Mouse (Mus musculus) thymus, adult 2 months (tissue): ENCODE results near the gene Chd3. TPM values are rescaled to one million over a fixed set of nuclear protein-coding genes. Genes with fewer than 3 reads are reported as not detected.

Experiments
- DNase-seq: peaks from one replicate; pipeline ENCODE4 v3.0.0; 2021
- H3K27ac ChIP-seq: fragments of 200-500 bp; 2 replicates; pipeline ENCODE4 v1.5.1; 2012; ENCODE audit warnings: low read length, control low read depth; ENCODE audit not compliant: control insufficient read depth, insufficient read depth
- H3K27me3 ChIP-seq: fragments of 200-500 bp; 2 replicates; pipeline ENCODE4 v1.6.1; 2012; ENCODE audit warnings: mild to moderate bottlenecking, low read length, moderate library complexity, mixed read lengths; ENCODE audit not compliant: control insufficient read depth, insufficient read depth
- H3K36me3 ChIP-seq: fragments of 200-500 bp; 2 replicates; pipeline ENCODE4 v1.6.1; 2012; ENCODE audit warnings: mild to moderate bottlenecking, low read length, moderate library complexity; ENCODE audit not compliant: control insufficient read depth, insufficient read depth
- H3K4me1 ChIP-seq: fragments of 200-500 bp; replicated peaks from 2 replicates; pipeline ENCODE4 v1.6.1; 2012; ENCODE audit warnings: low read length; ENCODE audit not compliant: control insufficient read depth, insufficient read depth
- H3K4me3 ChIP-seq: fragments of 200-500 bp; 2 replicates; pipeline ENCODE4 v1.5.1; 2012; ENCODE audit warnings: mild to moderate bottlenecking, low read length, control low read depth, moderate library complexity; ENCODE audit not compliant: control insufficient read depth, insufficient read depth
- CTCF ChIP-seq: fragments of 200-500 bp; IDR thresholded peaks from 2 replicates; pipeline ENCODE4 v1.5.1; 2012; ENCODE audit warnings: mild to moderate bottlenecking, control low read depth, low read length, moderate library complexity, borderline replicate concordance; ENCODE audit not compliant: control insufficient read depth, poor library complexity, insufficient read depth; ENCODE audit errors: extremely low read depth
- POLR2A ChIP-seq: fragments of 200-500 bp; IDR thresholded peaks from 2 replicates; pipeline ENCODE4 v1.6.1; 2012; ENCODE audit warnings: mild to moderate bottlenecking, low read length, control low read depth, moderate library complexity; ENCODE audit not compliant: control insufficient read depth, poor library complexity, insufficient read depth; ENCODE audit errors: extremely low read depth
- WGBS: fragments of 180-500 bp; shearing (Covaris S2); methylation state at CpG from one replicate; pipeline ENCODE4 v1.1.7; 2018; 5-methylcytosine and 5-hydroxymethylcytosine counted together
- polyA plus RNA-seq: library from polyadenylated mRNA; depleted of rRNA; stranded (reverse); fragments of >200 nt; gene quantifications from 2 replicates; pipeline ENCODE4 v1.2.3, GENCODE M21; 2012

Gene Chd3
- polyA plus RNA-seq, 1 experiment: 280 TPM

DNA sequence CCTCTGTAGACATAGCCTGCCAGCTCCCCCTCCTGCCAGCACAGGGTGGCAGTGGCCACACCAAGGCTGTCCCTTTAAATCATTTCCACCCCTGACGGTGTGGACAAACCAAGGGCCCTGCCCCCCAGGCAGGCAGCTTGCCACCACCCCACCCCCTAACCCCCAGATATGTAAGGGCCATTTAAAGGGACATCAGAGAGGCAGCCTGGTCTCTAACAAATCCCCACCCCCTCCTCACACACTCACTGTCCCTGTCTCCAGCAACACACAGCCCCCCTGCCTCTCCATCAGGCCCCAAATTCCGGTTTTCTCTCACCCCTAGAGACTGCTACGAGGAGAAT, 46.1 kb upstream of the Chd3 start:
- WGBS: 2% methylated on average over 3 of the region's 3 CpGs
- H3K27ac ChIP-seq: peak overlapping the region; percentile 90
- no peaks in the 10 kb centered on the region for H3K36me3 ChIP-seq
- no peak for DNase-seq
- H3K4me3 ChIP-seq: peak overlapping the region; percentile 89
- peaks cover 64% of the 10 kb centered on the region for H3K4me1 ChIP-seq
- no peak for TF ChIP-seq CTCF
- TF ChIP-seq POLR2A: no peak
- H3K27me3 ChIP-seq: no peaks in the 10 kb centered on the region

DNA sequence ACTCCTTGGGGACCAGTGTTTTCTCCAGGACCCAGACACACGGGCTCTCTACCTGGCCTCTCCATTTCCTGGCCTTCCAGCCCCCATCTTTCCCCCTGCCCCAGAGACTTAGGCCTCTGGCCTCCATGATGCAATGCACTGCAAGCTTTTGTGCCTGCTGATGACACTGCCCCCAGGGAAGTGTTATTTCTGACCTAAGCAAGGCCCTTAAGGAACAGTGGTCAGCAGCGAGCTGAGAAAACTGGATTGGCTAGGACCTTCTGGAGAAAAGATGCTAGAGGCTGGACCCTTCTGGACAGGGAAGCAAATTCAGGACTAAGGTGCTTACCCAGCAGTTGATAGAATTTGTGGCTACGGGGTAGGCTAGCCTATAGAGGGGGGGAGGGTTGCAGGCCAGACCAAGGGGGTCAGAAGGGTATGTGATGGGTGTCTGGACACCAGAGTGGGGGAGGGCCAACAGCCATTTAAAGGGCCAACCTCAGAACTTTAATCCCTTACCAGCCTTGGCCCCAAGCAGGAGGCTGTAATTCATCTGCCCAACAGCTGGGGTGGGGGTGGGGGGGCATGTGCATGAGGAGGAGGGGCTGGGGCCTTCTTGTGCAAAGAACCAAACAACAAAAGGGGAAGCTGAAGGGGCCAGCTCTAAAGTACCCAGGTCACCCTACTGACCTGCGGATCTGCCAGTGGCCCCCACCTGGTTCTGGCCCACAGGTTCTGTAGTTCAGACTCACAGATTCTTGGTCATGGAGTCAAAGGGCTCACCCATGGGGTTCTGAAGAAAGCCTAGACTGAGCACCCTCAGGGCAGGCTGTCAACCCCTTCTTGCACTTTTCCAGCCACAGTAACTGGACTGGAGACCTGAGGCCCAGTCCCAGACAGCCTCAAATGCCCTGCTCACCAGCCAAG, 45.5 kb upstream of the Chd3 start:
- no peak for DNase-seq
- Histone ChIP-seq H3K27me3 (no peaks in the 10 kb centered on the region), H3K4me1 (peaks cover 59% of the 10 kb centered on the region), H3K27ac (peak overlapping the region; percentile 90), H3K4me3 (peak overlapping the region; percentile 89), H3K36me3 (no peaks in the 10 kb centered on the region)
- no peak for TF ChIP-seq CTCF
- no peak for TF ChIP-seq POLR2A
- WGBS: 52% methylated on average over 4 of the region's 4 CpGs

DNA sequence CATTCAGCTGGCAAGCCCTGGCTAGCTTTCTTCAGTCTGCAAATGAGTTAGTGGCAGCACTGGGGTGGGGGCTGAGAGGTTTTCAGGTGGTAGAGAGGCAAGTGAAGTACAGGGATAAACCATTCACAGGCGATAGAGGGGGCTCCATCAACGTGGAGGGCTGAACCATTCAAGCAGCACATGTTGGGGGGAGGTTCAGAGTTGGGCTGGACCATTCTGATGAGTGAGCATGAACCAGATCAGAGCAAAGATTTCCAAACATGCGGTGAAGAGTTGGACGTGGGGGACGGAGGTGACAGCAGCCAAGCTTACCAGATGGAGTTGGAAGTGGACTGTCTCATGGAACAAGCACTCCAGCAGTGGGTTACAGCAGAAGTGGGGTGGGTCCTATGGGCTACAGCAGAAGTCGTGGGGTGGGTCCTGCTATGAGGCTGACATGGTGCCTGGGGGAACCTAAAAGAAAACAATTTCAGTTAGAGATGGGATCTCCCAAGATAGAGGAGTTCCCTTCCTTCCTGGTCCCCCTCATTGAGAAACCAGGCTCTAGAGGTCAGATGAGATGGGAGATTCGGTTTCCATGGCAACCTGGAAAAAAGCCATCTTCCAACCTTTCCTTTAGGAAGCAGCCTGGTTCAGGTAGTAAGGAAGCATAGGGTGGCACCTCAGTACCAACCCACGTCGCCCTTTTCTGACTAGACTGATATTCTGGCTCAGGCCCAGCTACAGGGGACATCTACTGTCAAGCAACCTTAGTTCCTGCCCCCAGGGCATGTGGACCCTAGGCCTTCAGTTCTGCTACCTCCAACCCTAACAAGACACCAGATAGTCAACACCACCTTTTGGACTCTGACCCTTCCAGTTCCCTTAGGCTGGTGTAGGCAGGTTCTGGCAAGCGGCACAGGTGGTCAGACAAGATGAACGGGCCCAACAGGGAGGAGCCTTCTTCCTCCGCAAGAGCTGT, 44.3 kb upstream of the Chd3 start, which contains the start of gene Kdm6b:
Gene Kdm6b, minus strand, starts transcription at position 455 of the 961 bp plus-strand sequence.
- H3K27ac ChIP-seq: peak within 1 kb of the TSS; percentile 52
- H3K27me3 ChIP-seq: no peaks in the 10 kb centered on the region
- H3K4me3 ChIP-seq: peak within 1 kb of the TSS; percentile 1; the same call in 1 of the 2 replicates
- H3K4me1 ChIP-seq: peaks cover 53% of the 10 kb centered on the region
- H3K36me3 ChIP-seq: no peaks in the 10 kb centered on the region
- WGBS: 56% methylated on average over 12 of the region's 12 CpGs
- DNase-seq: peak; percentile 64
- TF ChIP-seq CTCF (no peak), POLR2A (no peak)

DNA sequence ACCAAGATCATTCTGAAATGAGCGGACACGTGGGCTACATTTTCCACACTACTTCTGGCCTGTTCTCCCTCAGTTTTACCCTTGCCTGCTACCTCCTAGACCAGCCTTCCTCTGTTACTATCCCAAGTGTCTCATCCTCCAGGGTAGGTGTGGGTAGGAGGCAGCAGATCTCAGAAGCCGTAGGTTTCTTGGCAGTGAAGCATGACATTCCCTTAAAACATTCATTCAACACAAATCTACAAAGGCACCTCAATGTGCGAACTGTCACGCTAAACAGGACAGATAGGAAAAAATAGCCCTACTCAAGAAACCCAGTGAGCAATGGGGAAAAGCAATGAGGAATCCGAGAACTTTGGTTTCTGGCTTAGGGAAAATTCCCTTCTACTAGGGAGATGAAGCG, 43.3 kb upstream of the Chd3 start:
- H3K27ac ChIP-seq: peak overlapping the region; percentile 52
- WGBS: 92% methylated on average over 7 of the region's 7 CpGs
- no peak for DNase-seq
- TF ChIP-seq POLR2A (no peak), CTCF (no peak)
- H3K27me3 ChIP-seq: no peaks in the 10 kb centered on the region
- no peak overlapping the region for H3K4me3 ChIP-seq
- H3K36me3 ChIP-seq: peaks cover 3% of the 10 kb centered on the region; the same call in 1 of the 2 replicates
- H3K4me1 ChIP-seq: peaks cover 52% of the 10 kb centered on the region

DNA sequence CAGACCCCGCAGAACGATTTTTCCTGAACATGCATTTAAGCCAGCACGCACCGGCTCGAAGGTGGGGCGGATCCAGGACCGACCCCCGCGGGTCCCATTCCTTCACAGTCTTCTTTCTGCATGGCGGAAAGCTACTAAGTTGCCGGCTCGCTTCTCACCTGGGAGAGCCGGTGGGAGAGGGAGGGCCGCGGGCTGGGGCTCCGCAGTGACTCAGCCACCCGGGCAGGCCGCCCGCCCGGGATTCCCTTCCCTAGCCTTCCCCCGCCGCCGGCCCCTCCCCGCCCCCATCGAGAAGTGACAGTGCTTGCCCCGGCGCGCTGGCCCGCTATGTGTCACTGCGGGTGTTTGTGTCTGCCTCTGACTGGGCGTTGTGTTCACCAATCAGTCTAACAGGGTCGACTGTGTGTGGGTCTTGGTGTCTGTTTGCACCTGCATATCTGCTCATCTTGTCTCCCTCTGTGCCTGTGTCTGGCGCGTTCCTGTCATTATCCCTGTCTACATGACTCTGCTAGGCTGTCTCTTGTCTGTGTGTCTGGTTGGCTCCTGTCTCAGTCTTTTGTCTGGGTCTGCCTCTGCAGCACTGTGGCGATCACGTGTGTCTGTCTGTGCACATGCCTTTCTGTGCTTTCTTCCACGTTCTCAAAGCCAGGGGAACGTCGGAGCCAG, 42.5 kb upstream of the Chd3 start:
- Histone ChIP-seq H3K4me3 (peak overlapping the region; percentile 90), H3K27me3 (no peaks in the 10 kb centered on the region), H3K4me1 (peaks cover 44% of the 10 kb centered on the region), H3K36me3 (peaks cover 12% of the 10 kb centered on the region), H3K27ac (peak overlapping the region; percentile 98)
- WGBS: 1% methylated on average over 39 of the region's 39 CpGs
- DNase-seq: peak; percentile 60
- TF ChIP-seq POLR2A: no peak
- TF ChIP-seq CTCF: no peak

DNA sequence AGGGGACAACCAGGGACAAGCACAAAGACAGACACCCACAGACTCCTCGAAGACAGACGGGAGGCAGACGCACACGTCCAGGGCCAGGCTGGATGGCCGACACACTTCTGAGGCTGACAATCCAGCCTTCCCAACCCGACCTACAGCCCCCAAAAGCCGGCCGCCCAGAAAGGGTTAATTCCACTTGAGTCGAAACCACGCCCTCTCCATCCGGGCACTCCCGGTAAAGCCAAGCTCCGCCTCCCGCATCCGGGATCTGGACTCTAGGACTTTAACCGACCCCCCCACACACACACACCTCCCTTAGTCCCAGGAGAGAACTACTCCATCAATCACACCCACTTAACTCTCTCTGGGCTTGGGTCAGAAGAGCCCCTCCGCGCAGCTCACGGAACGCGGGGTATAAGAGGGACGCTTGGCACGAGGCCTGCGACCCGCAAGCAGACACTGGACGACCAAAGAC, 41.9 kb upstream of the Chd3 start:
- Histone ChIP-seq H3K4me3 (peak overlapping the region; percentile 90), H3K27me3 (no peaks in the 10 kb centered on the region), H3K4me1 (peaks cover 44% of the 10 kb centered on the region), H3K27ac (peak overlapping the region; percentile 98), H3K36me3 (peaks cover 18% of the 10 kb centered on the region)
- under 1% methylated on average over 26 of the region's 26 CpGs for WGBS
- TF ChIP-seq POLR2A: 0 out of 2 replicates have a peak, but pooled peaks have one; percentile 48
- no peak for TF ChIP-seq CTCF
- DNase-seq: peak; percentile 92
